Mouse (Mus musculus): Measurements from ENCODE around the gene Cyp27b1.

Cyp27b1 gene

DNA sequence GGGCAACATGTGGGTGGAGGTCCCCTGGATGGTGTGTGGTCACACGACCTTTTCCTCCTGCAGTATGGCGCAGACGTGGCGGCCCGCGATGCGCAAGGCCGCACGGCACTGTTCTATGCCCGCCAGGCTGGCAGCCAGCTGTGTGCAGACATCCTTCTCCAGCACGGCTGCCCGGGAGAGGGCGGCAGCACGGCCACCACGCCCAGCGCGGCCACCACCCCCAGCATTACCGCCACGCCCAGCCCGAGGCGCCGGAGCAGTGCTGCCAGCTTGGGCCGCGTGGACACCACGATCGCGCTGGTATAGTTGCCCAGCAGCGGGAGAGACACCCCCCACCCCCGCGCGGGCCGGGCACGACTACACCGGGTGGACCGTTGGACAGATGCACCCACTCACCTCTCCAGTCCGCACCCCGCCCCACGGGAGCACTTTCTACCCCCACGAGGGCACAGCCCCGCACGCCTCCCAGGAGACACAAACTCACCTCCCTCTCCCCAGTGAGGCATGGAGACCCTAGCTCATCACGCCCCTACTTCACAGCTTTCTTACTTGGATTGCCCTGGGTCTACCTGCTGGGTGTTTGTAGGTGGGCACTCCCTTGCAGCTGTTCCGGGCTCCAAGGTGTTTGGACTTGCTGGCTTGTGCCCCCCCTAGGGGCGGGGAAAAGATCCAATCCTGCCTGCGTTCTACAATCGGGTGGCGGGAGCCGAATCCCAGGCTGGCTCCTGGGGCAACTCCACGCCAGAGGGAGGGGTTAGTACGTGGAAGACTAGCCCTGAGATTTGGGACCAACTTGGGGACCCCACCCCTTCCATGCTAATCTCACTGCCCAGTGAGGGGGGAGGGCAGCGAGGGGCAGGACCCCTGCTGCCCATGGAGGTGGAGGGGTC, 43.7 kb downstream of the Cyp27b1 start:
- peak; percentile 40 to 53 for DNase-seq

DNA sequence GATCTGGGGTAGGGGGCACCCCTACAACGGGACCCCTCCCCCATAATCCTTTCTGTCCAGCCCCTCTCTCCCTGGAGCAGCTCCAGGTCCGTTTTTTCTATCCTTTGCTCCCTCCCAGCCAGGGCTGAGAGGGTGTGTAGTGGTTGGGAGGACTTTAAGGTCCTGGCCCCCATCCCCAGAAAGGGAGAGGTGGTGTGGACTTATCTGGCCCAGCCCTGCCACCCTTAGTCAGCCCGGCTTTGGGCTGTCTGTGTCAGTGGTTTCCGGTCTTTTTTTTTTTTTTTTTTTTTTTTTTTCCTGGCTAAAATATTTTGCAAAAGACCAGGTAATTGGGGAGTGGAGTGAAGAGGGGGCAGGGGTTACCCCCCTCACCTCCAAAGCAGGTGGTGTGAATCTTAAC, 44.7 kb downstream of the Cyp27b1 start:
- DNase-seq = no peak

DNA sequence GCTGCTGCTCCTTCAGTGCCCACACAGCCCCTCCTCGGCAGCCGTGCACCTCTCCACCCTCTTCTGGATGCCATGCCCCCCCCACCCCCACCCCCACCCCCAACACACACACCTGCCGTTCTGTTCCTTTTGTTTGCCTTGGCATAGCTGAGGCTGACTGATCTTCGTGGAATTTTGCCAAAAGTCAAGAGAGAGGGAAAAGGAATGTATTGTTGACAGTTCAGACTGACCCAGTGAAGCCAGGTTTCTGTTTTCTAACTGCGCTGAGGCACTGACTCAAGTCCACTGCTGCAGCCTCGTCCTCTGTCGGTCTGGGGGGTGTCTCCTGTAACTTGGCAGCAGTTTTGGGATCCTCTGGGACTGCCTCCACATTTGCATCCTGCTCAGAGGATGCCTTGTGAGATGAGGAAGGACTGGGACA, 46.3 kb downstream of the Cyp27b1 start:
- DNase-seq = peak in 1 of 2 experiments; percentile 43

DNA sequence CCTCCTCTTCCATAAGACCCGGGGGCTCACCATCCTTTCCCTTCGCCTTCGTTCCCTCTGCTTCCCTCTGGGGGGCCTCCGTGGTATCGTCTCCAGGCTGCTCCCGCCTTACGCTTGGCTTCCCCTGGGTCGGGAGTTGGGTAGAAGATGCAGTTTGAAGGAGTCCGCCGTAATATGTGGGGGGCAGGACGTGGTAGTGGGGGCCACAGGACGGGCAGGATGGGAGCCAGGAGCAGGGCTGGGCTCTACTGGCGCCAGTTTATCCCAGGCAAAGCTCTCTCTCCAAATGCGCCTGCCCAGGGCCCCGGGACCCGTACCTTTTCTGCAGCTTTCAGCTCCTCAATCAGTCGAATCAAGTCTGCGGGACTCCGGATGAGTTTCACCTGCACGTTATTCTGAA, 50.5 kb downstream of the Cyp27b1 start:
- no peak for DNase-seq

DNA sequence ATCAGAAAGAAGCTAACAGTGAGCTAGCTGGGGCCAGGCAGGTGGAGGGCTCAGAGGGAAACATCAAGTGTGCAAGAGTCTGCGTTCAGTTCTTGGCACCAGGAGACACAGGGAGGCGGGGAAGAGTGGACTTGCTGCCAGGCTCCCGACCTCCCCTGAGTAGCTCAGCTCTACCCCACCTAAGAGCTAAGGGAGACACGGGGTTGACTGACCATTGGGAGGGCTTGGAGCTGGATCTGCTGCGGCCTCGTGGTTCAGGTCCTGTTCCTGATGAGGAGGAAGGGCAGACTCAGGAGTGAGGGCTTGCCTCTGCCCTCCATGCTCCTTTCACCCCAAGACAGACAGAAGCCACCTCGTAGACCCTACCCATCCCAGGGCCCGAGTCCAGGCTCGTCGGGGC, 51.1 kb downstream of the Cyp27b1 start:
- DNase-seq = no peak

DNA sequence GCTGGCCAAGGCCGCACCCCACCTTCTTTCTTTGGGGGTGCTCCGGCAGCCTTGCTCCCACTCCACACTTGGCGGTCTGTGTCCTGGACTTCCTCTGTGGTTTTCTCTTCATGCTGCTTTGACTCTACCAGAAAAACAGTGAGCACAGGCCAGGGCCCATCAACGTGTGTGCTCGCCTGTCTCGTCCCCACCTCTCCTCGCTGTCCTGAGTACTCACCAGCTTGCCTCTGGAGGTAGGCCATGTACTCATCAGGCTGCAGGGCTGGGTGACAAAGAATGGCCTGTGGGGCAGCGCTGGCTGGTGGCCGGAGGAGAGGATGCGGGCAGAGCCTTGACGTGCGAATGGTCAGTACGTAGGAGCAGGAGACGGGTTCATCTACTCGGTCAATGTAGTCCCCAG, 51.8 kb downstream of the Cyp27b1 start:
- no peak for DNase-seq

DNA sequence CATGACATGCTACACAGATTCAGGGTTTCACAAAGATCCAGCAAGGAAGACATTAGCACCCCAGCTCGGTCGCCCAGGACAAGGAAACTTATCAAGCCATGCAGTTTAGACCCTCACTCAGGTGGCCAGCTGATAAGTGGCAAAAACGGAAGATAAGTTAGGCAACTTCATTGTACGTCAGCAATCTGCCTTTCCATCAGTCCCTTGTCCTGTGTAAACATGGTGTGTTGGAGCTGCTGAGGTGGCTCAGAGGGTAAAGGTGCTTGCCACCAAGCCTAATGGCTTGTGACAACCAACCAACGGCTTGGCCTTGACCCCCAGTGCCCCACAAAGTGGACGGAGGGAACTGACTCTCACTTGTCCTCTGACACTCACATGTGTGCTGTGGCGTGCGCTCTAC, 52.4 kb downstream of the Cyp27b1 start:
- DNase-seq = no peak

DNA sequence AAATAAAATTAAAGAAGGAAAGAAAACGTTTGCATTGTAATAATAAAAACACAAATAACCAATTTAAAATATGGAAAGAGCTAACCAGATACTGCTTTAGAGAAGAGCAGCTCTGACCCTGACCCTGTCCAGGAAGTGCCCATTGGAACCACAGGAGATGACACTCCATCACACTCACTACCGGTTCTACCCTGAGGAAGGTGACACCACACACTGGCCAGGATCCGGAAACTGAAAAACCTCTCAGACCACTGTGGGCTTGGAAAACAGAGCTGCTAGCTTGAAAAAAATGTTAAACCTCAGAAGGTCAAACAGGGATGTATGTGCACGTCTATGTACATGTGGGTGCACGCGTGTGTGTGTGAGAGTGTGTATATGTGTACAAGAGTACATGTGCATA, 53.1 kb downstream of the Cyp27b1 start:
- DNase-seq = no peak
